Comparison of ENCODE assay signal across 8 mouse cellular contexts in genomic region chr15:79108421-79109320, GRCm38 (mm10). TPM values are rescaled to one million over a fixed set of nuclear protein-coding genes. Genes with fewer than 3 reads are reported as not detected.
A peak's percentile ranks its signal among the peaks of the same experiment; 100 is the strongest.
DNase-seq lines count a peak whose midpoint lies in the region; ATAC-seq lines count a peak whose summit lies in the region.

Gene Micall1, plus strand, starts transcription at chr15:79108898.

- no peaks in the 10 kb centered on the region for H3K36me3 ChIP-seq in intestine, embryonic 16.5 days (ENCODE audit: control insufficient read depth, insufficient read depth, low read length)
- H3K36me3 ChIP-seq in limb, embryonic 11.5 days (ENCODE audit: control insufficient read depth, insufficient read depth, low read length): no peaks in the 10 kb centered on the region
- H3K36me3 ChIP-seq in midbrain, embryonic 12.5 days: peaks cover 5% of the 10 kb centered on the region; the same call in 1 of the 2 replicates

- peak within 1 kb of the TSS; percentile 84 for H3K9ac ChIP-seq in intestine, embryonic 16.5 days (ENCODE audit: low read depth, low read length)
- peak within 1 kb of the TSS; percentile 87 for H3K9ac ChIP-seq in limb, embryonic 11.5 days (ENCODE audit: low read length)
- peak within 1 kb of the TSS; percentile 93 for H3K9ac ChIP-seq in midbrain, embryonic 12.5 days (replicated peaks)

- no peaks in the 10 kb centered on the region for H3K9me3 ChIP-seq in intestine, embryonic 16.5 days (ENCODE audit: control insufficient read depth, low read length)
- H3K9me3 ChIP-seq in limb, embryonic 11.5 days (ENCODE audit: control insufficient read depth, low read length): no peaks in the 10 kb centered on the region
- H3K9me3 ChIP-seq in midbrain, embryonic 12.5 days: no peaks in the 10 kb centered on the region

- WGBS in intestine, embryonic 16.5 days: under 1% methylated on average over 73 of the region's 85 CpGs
- WGBS in limb, embryonic 11.5 days: under 1% methylated on average over 48 of the region's 85 CpGs
- WGBS in midbrain, embryonic 12.5 days: under 1% methylated on average over 72 of the region's 85 CpGs

- peak within 1 kb of the TSS; percentile 96 for H3K4me2 ChIP-seq in intestine, embryonic 16.5 days (ENCODE audit: low read depth, low read length)
- peak within 1 kb of the TSS; percentile 97 for H3K4me2 ChIP-seq in limb, embryonic 11.5 days (ENCODE audit: low read depth, severe bottlenecking)
- H3K4me2 ChIP-seq in midbrain, embryonic 12.5 days (replicated peaks): peak within 1 kb of the TSS; percentile 97

- no peaks in the 10 kb centered on the region for H3K27me3 ChIP-seq in intestine, embryonic 16.5 days (replicated peaks; ENCODE audit: control insufficient read depth, insufficient read depth, low read length)
- H3K27me3 ChIP-seq in limb, embryonic 11.5 days (ENCODE audit: control insufficient read depth, insufficient read depth, low read length): no peaks in the 10 kb centered on the region
- peaks cover 19% of the 10 kb centered on the region for H3K27me3 ChIP-seq in midbrain, embryonic 12.5 days

- peaks cover 22% of the 10 kb centered on the region for H3K4me1 ChIP-seq in intestine, embryonic 16.5 days (ENCODE audit: control insufficient read depth, insufficient read depth, low read length)
- peaks cover 15% of the 10 kb centered on the region for H3K4me1 ChIP-seq in limb, embryonic 11.5 days (ENCODE audit: control insufficient read depth, insufficient read depth, low read length)
- H3K4me1 ChIP-seq in midbrain, embryonic 12.5 days: peaks cover 23% of the 10 kb centered on the region

- ATAC-seq in granulocyte monocyte progenitor cell, adult 5-6 weeks (replicated peaks; ENCODE audit: poor library complexity, severe bottlenecking): peak; percentile 57
- ATAC-seq in intestine, embryonic 16.5 days: peak; percentile 89
- ATAC-seq in limb, embryonic 11.5 days (ENCODE audit: insufficient number of reproducible peaks, low FRiP score, low TSS enrichment, low read depth): peak; percentile 75
- ATAC-seq in midbrain, embryonic 12.5 days (ENCODE audit: low FRiP score, low read depth): peak; percentile 86

- H3K27ac ChIP-seq in intestine, embryonic 16.5 days (ENCODE audit: low read length): peak within 1 kb of the TSS; percentile 85
- peak within 1 kb of the TSS; percentile 86 for H3K27ac ChIP-seq in limb, embryonic 11.5 days (replicated peaks; ENCODE audit: low read depth, low read length)
- peak within 1 kb of the TSS; percentile 44 for H3K27ac ChIP-seq in midbrain, embryonic 12.5 days (replicated peaks)

- DNase-seq in layer of hippocampus, adult 11-12 months (ENCODE audit: low spot score): peak; percentile 50
- DNase-seq in layer of hippocampus, adult 9-10 months (ENCODE audit: low spot score): no peak
- DNase-seq in embryo, embryonic 11 days: peak; percentile 81
- peak; percentile 84 for DNase-seq in limb, embryonic 11.5 days (ENCODE audit: low spot score)
- DNase-seq in spleen, postnatal 36 days (ENCODE audit: low spot score in 2 of 2): peak; percentile 65 to 78

- H3K4me3 ChIP-seq in intestine, embryonic 16.5 days (ENCODE audit: low read length): peak within 1 kb of the TSS; percentile 85
- H3K4me3 ChIP-seq in limb, embryonic 11.5 days (ENCODE audit: low read depth, low read length): peak within 1 kb of the TSS; percentile 89
- H3K4me3 ChIP-seq in midbrain, embryonic 12.5 days: peak within 1 kb of the TSS; percentile 73

RNA-seq across cellular contexts. Expression of gene Micall1, which starts in this region (rescaled TPM):
- total RNA-seq in granulocyte monocyte progenitor cell, adult 5-6 weeks (2014; fragmentation: Nextera tagmentation): 7.6 and 13.5 TPM in 2 replicates
- 4.1 and 7.1 TPM in 2 replicates for total RNA-seq in granulocyte monocyte progenitor cell, adult 5-6 weeks (2017)
- 5.2 and 6.3 TPM in 2 replicates for polyA plus RNA-seq in intestine, embryonic 16.5 days (2015; fragmentation: Nextera tagmentation; extraction: Ambion mirVana)
- polyA plus RNA-seq in limb, embryonic 11.5 days (2014; fragmentation: Nextera tagmentation; extraction: Ambion mirVana): 7.8 and 8.1 TPM in 2 replicates
- 11.4 and 11.5 TPM in 2 replicates for polyA plus RNA-seq in midbrain, embryonic 12.5 days (2016; fragmentation: Nextera tagmentation; extraction: Ambion mirVana)
